Mouse (Mus musculus): ENCODE results near the gene Lair1. TPM values are rescaled to one million over a fixed set of nuclear protein-coding genes. Genes with fewer than 3 reads are reported as not detected.
A peak's percentile ranks its signal among the peaks of the same experiment; 100 is the strongest.

Gene Lair1
- polyA plus RNA-seq (2015; fragmentation: Nextera tagmentation; extraction: Ambion mirVana), result 3.0 and 3.3 TPM in 2 replicates

GRCm38 (mm10) chr7:4063013-4063412, at the start of gene Lair1:
Gene Lair1, minus strand, starts transcription at chr7:4063204.
- 90% methylated on average over 2 of the region's 2 CpGs for WGBS
- no peak within 1 kb of the TSS for H3K27ac ChIP-seq (replicated peaks)
- H3K9ac ChIP-seq, result no peak within 1 kb of the TSS
- no peak for ATAC-seq (ENCODE audit: low FRiP score, low read depth)
- no peaks in the 10 kb centered on the region for H3K36me3 ChIP-seq
- no peaks in the 10 kb centered on the region for H3K4me1 ChIP-seq (replicated peaks)
- H3K4me2 ChIP-seq, result no peak within 1 kb of the TSS
- H3K4me3 ChIP-seq, result no peak within 1 kb of the TSS
- H3K27me3 ChIP-seq, result no peaks in the 10 kb centered on the region
- no peaks in the 10 kb centered on the region for H3K9me3 ChIP-seq

- 64% methylated on average over 3 of the region's 3 CpGs for WGBS
- Histone ChIP-seq H3K36me3 (no peaks in the 10 kb centered on the region), H3K4me1 (replicated peaks) (no peaks in the 10 kb centered on the region), H3K9me3 (no peaks in the 10 kb centered on the region), H3K4me2 (no peak overlapping the region), H3K4me3 (no peak overlapping the region), H3K27ac (replicated peaks) (peak overlapping the region; percentile 15; the same call in 1 of the 2 replicates), H3K9ac (no peak overlapping the region), H3K27me3 (no peaks in the 10 kb centered on the region)
- ATAC-seq (ENCODE audit: low FRiP score, low read depth), result no peak
These were observed 48.8 kb upstream of the Lair1 start for GRCm38 (mm10) chr7:4111766-4112165.

- Histone ChIP-seq H3K4me1 (replicated peaks) (no peaks in the 10 kb centered on the region), H3K4me2 (no peak overlapping the region), H3K27me3 (no peaks in the 10 kb centered on the region), H3K27ac (replicated peaks) (no peak overlapping the region), H3K36me3 (no peaks in the 10 kb centered on the region), H3K9me3 (no peaks in the 10 kb centered on the region), H3K4me3 (no peak overlapping the region), H3K9ac (no peak overlapping the region)
- ATAC-seq (ENCODE audit: low FRiP score, low read depth), result no peak
- WGBS, result 11% methylated on average over 4 of the region's 4 CpGs
These were observed 40.4 kb upstream of the Lair1 start for GRCm38 (mm10) chr7:4103411-4103810.

GRCm38 (mm10) chr7:4101144-4101543, 38.1 kb upstream of the Lair1 start:
- no peak overlapping the region for H3K4me3 ChIP-seq
- WGBS, result 86% methylated on average over 5 of the region's 5 CpGs
- H3K4me1 ChIP-seq (replicated peaks), result no peaks in the 10 kb centered on the region

GRCm38 (mm10) chr7:4098832-4099231, 35.8 kb upstream of the Lair1 start:
- no peak overlapping the region for H3K27ac ChIP-seq (replicated peaks)
- H3K4me2 ChIP-seq, result no peak overlapping the region
- no peaks in the 10 kb centered on the region for H3K9me3 ChIP-seq
- H3K27me3 ChIP-seq, result no peaks in the 10 kb centered on the region
- no peak for ATAC-seq (ENCODE audit: low FRiP score, low read depth)
- H3K9ac ChIP-seq, result no peak overlapping the region
- H3K4me3 ChIP-seq, result no peak overlapping the region
- no peaks in the 10 kb centered on the region for H3K4me1 ChIP-seq (replicated peaks)
- no peaks in the 10 kb centered on the region for H3K36me3 ChIP-seq
- 82% methylated on average over 2 of the region's 2 CpGs for WGBS

More at GRCm38 (mm10) chr7:4101144-4101543, 38.1 kb upstream of the Lair1 start:
- ATAC-seq (ENCODE audit: low FRiP score, low read depth), result no peak
- no peaks in the 10 kb centered on the region for H3K36me3 ChIP-seq
- no peaks in the 10 kb centered on the region for H3K9me3 ChIP-seq
- no peak overlapping the region for H3K9ac ChIP-seq
- no peak overlapping the region for H3K27ac ChIP-seq (replicated peaks)
- H3K4me2 ChIP-seq, result no peak overlapping the region
- no peaks in the 10 kb centered on the region for H3K27me3 ChIP-seq

GRCm38 (mm10) chr7:4098301-4098700, 35.3 kb upstream of the Lair1 start:
- Histone ChIP-seq H3K27me3 (no peaks in the 10 kb centered on the region), H3K36me3 (no peaks in the 10 kb centered on the region), H3K9me3 (no peaks in the 10 kb centered on the region), H3K4me1 (replicated peaks) (no peaks in the 10 kb centered on the region), H3K9ac (no peak overlapping the region), H3K4me2 (no peak overlapping the region), H3K27ac (replicated peaks) (no peak overlapping the region), H3K4me3 (no peak overlapping the region)
- no peak for ATAC-seq (ENCODE audit: low FRiP score, low read depth)
- 81% methylated on average over 2 of the region's 2 CpGs for WGBS

GRCm38 (mm10) chr7:4091170-4091569, 28.2 kb upstream of the Lair1 start:
- Histone ChIP-seq H3K4me1 (replicated peaks) (no peaks in the 10 kb centered on the region), H3K9me3 (no peaks in the 10 kb centered on the region), H3K27ac (replicated peaks) (no peak overlapping the region), H3K27me3 (no peaks in the 10 kb centered on the region), H3K36me3 (no peaks in the 10 kb centered on the region), H3K9ac (no peak overlapping the region), H3K4me3 (no peak overlapping the region), H3K4me2 (no peak overlapping the region)
- WGBS, result 51% methylated on average over 8 of the region's 8 CpGs
- ATAC-seq (ENCODE audit: low FRiP score, low read depth), result no peak

GRCm38 (mm10) chr7:4088679-4089078, 25.7 kb upstream of the Lair1 start:
- Histone ChIP-seq H3K9me3 (no peaks in the 10 kb centered on the region), H3K9ac (no peak overlapping the region), H3K4me1 (replicated peaks) (no peaks in the 10 kb centered on the region), H3K4me2 (no peak overlapping the region), H3K27me3 (no peaks in the 10 kb centered on the region), H3K36me3 (no peaks in the 10 kb centered on the region), H3K4me3 (no peak overlapping the region), H3K27ac (replicated peaks) (no peak overlapping the region)
- 86% methylated on average over 2 of the region's 2 CpGs for WGBS
- no peak for ATAC-seq (ENCODE audit: low FRiP score, low read depth)

GRCm38 (mm10) chr7:4087896-4088480, 25.0 kb upstream of the Lair1 start:
- no peak overlapping the region for H3K4me2 ChIP-seq
- 86% methylated on average over 6 of the region's 6 CpGs for WGBS

GRCm38 (mm10) chr7:4087238-4087895, 24.4 kb upstream of the Lair1 start:
- Histone ChIP-seq H3K27me3 (no peaks in the 10 kb centered on the region), H3K9me3 (no peaks in the 10 kb centered on the region), H3K27ac (replicated peaks) (no peak overlapping the region), H3K4me2 (no peak overlapping the region), H3K36me3 (no peaks in the 10 kb centered on the region), H3K4me3 (no peak overlapping the region), H3K4me1 (replicated peaks) (no peaks in the 10 kb centered on the region), H3K9ac (no peak overlapping the region)
- no peak for ATAC-seq (ENCODE audit: low FRiP score, low read depth)
- 81% methylated on average over 4 of the region's 4 CpGs for WGBS

More at GRCm38 (mm10) chr7:4087896-4088480, 25.0 kb upstream of the Lair1 start:
- Histone ChIP-seq H3K4me1 (replicated peaks) (no peaks in the 10 kb centered on the region), H3K9ac (no peak overlapping the region), H3K4me3 (no peak overlapping the region), H3K9me3 (no peaks in the 10 kb centered on the region), H3K36me3 (no peaks in the 10 kb centered on the region), H3K27me3 (no peaks in the 10 kb centered on the region), H3K27ac (replicated peaks) (no peak overlapping the region)
- no peak for ATAC-seq (ENCODE audit: low FRiP score, low read depth)

- Histone ChIP-seq H3K4me2 (no peak overlapping the region), H3K9ac (no peak overlapping the region), H3K27ac (replicated peaks) (no peak overlapping the region), H3K4me1 (replicated peaks) (no peaks in the 10 kb centered on the region), H3K27me3 (no peaks in the 10 kb centered on the region), H3K9me3 (no peaks in the 10 kb centered on the region), H3K4me3 (no peak overlapping the region), H3K36me3 (no peaks in the 10 kb centered on the region)
- no peak for ATAC-seq (ENCODE audit: low FRiP score, low read depth)
These were observed 22.6 kb upstream of the Lair1 start for GRCm38 (mm10) chr7:4085562-4085961.

- Histone ChIP-seq H3K9ac (no peak overlapping the region), H3K4me2 (no peak overlapping the region), H3K36me3 (no peaks in the 10 kb centered on the region), H3K9me3 (no peaks in the 10 kb centered on the region), H3K27ac (replicated peaks) (no peak overlapping the region), H3K27me3 (no peaks in the 10 kb centered on the region), H3K4me1 (replicated peaks) (no peaks in the 10 kb centered on the region), H3K4me3 (no peak overlapping the region)
- no peak for ATAC-seq (ENCODE audit: low FRiP score, low read depth)
- 78% methylated on average over 6 of the region's 6 CpGs for WGBS
These were observed 21.2 kb upstream of the Lair1 start for GRCm38 (mm10) chr7:4084161-4084560.

- ATAC-seq (ENCODE audit: low FRiP score, low read depth), result no peak
- no peak overlapping the region for H3K4me2 ChIP-seq
- no peaks in the 10 kb centered on the region for H3K4me1 ChIP-seq (replicated peaks)
- no peaks in the 10 kb centered on the region for H3K9me3 ChIP-seq
- no peak overlapping the region for H3K9ac ChIP-seq
- H3K36me3 ChIP-seq, result no peaks in the 10 kb centered on the region
- no peak overlapping the region for H3K4me3 ChIP-seq
- no peaks in the 10 kb centered on the region for H3K27me3 ChIP-seq
- WGBS, result 57% methylated on average over 2 of the region's 2 CpGs
- no peak overlapping the region for H3K27ac ChIP-seq (replicated peaks)
These were observed 19.8 kb upstream of the Lair1 start for GRCm38 (mm10) chr7:4082804-4083203.
